11 mouse cellular contexts compared by ENCODE assay signal in genomic region chr14:45422371-45422770, GRCm38 (mm10). TPM values are rescaled to one million over a fixed set of nuclear protein-coding genes. Genes with fewer than 3 reads are reported as not detected.
A peak's percentile ranks its signal among the peaks of the same experiment; 100 is the strongest.
DNase-seq lines count a peak whose midpoint lies in the region; ATAC-seq lines count a peak whose summit lies in the region.
"Had no signal": no experiment of that assay in that cellular context is flagged by ENCODE, and none has a peak within 500 bp of the region (broad histone marks: within the 10 kb centered on the region; RNA-seq: fewer than 3 reads in every experiment).

No protein-coding gene starts in this region.

- H3K27ac ChIP-seq in hindbrain, embryonic 16.5 days (ENCODE audit: low read depth, low read length), result no peak overlapping the region
- no peak overlapping the region for H3K27ac ChIP-seq in hindbrain, embryonic 14.5 days
- H3K27ac ChIP-seq: embryonic facial prominence, embryonic 15.5 days had no signal

- 0 out of 2 replicates have a peak, but pooled peaks have one; percentile 14 for ATAC-seq in hindbrain, embryonic 16.5 days
- no peak for ATAC-seq in hindbrain, embryonic 14.5 days (ENCODE audit: low FRiP score)

- DNase-seq in hindbrain, embryonic 14.5 days (ENCODE audit: low spot score), result no peak
- peak; percentile 29 for DNase-seq in ovary, postnatal 36 days (ENCODE audit: low spot score)
- DNase-seq in ovary, postnatal 10 days (ENCODE audit: low spot score), result no peak
- DNase-seq in cerebellum, postnatal 10 days, result peak; percentile 7 to 23
- DNase-seq in telencephalon, adult 2 months (ENCODE audit: low read depth, low spot score), result peak; percentile 52
- no peak for DNase-seq in spleen, postnatal 36 days (ENCODE audit: low spot score in 2 of 2)
- DNase-seq: gastrocnemius, postnatal 36 days; kidney, postnatal 25 days; lung, adult 18-20 months had no signal

- no peaks in the 10 kb centered on the region for H3K36me3 ChIP-seq in hindbrain, embryonic 16.5 days (ENCODE audit: control insufficient read depth, insufficient read depth, low read length)
- H3K36me3 ChIP-seq in hindbrain, embryonic 14.5 days (replicated peaks; ENCODE audit: control insufficient read depth, insufficient read depth), result no peaks in the 10 kb centered on the region
- H3K36me3 ChIP-seq: embryonic facial prominence, embryonic 15.5 days had no signal

- H3K4me2 ChIP-seq in hindbrain, embryonic 16.5 days (ENCODE audit: low read length), result no peak overlapping the region
- no peak overlapping the region for H3K4me2 ChIP-seq in hindbrain, embryonic 14.5 days (replicated peaks)
- H3K4me2 ChIP-seq: embryonic facial prominence, embryonic 15.5 days had no signal

- no peaks in the 10 kb centered on the region for H3K27me3 ChIP-seq in hindbrain, embryonic 16.5 days (replicated peaks; ENCODE audit: control insufficient read depth, insufficient read depth, low read length)
- no peaks in the 10 kb centered on the region for H3K27me3 ChIP-seq in hindbrain, embryonic 14.5 days (ENCODE audit: control insufficient read depth, insufficient read depth, low read length)
- H3K27me3 ChIP-seq: embryonic facial prominence, embryonic 15.5 days had no signal

- H3K9ac ChIP-seq in hindbrain, embryonic 16.5 days (ENCODE audit: low read depth, low read length), result no peak overlapping the region
- H3K9ac ChIP-seq in hindbrain, embryonic 14.5 days, result no peak overlapping the region
- H3K9ac ChIP-seq: embryonic facial prominence, embryonic 15.5 days had no signal

- no peaks in the 10 kb centered on the region for H3K4me1 ChIP-seq in hindbrain, embryonic 16.5 days (ENCODE audit: control insufficient read depth, insufficient read depth, low read depth, low read length)
- H3K4me1 ChIP-seq in hindbrain, embryonic 14.5 days (replicated peaks; ENCODE audit: control insufficient read depth, insufficient read depth, low read length), result no peaks in the 10 kb centered on the region
- H3K4me1 ChIP-seq: embryonic facial prominence, embryonic 15.5 days had no signal

- H3K4me3 ChIP-seq in hindbrain, embryonic 16.5 days (ENCODE audit: low read length), result no peak overlapping the region
- no peak overlapping the region for H3K4me3 ChIP-seq in hindbrain, embryonic 14.5 days (replicated peaks; ENCODE audit: low read length)
- H3K4me3 ChIP-seq: embryonic facial prominence, embryonic 15.5 days had no signal

- WGBS in hindbrain, embryonic 16.5 days, result 56% methylated on average over 4 of the region's 4 CpGs
- WGBS in hindbrain, embryonic 14.5 days, result 49% methylated on average over 4 of the region's 4 CpGs

- H3K9me3 ChIP-seq in hindbrain, embryonic 16.5 days (ENCODE audit: control insufficient read depth, low read length), result peaks cover 2% of the 10 kb centered on the region; the same call in 1 of the 2 replicates
- H3K9me3 ChIP-seq in hindbrain, embryonic 14.5 days (ENCODE audit: control insufficient read depth, low read length), result no peaks in the 10 kb centered on the region; the same call in 1 of the 2 replicates
- H3K9me3 ChIP-seq: embryonic facial prominence, embryonic 15.5 days had no signal

RNA-seq across cellular contexts. Expression of gene Gnpnat1, which starts 17.7 kb away (rescaled TPM):
- polyA plus RNA-seq in hindbrain, embryonic 16.5 days (2015; fragmentation: Nextera tagmentation; extraction: Ambion mirVana), result 28.5 and 30.4 TPM in 2 replicates
- polyA plus RNA-seq in hindbrain, embryonic 14.5 days (2014; fragmentation: Nextera tagmentation; extraction: Ambion mirVana), result 29.5 and 30.2 TPM in 2 replicates

Comparison
In these comparisons a context has a peak if more than half of its experiments do, and no peak if none do; other contexts are left out.
1. DNase-seq: peak in ovary, postnatal 36 days (single experiment), cerebellum, postnatal 10 days (2 of 2) and telencephalon, adult 2 months (single experiment); none in hindbrain, embryonic 14.5 days (single experiment), ovary, postnatal 10 days (single experiment) and spleen, postnatal 36 days (0 of 2).